Mouse (Mus musculus): ENCODE data around the gene Gm3072.
"Not testable (repeated sequence)": the region's sequence is repeated elsewhere in the genome, so short reads cannot be mapped to it uniquely, and the experiment has no call there.

DNA sequence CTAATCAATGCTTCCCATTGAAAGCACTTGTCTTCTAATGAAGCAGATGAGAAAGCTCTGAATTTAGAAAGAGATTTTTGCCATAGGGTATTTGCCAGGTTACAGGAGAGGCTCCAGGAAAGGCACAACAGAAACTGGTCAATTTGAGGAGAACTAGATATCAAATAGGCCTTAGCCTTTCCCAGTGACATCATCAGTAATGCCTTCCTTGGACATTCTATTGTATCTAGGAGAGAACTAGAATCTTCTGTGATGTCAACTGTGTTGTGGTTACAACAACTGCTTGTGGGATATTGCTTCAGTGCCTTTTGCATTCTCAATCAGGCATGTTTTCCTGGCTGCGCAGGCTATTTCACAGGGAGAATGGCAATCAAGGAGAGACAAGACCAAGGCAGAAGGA lies 51.5 kb downstream of the Gm3072 start, which contains the start of gene 1700049E17Rik2:
- TF ChIP-seq POLR2A, CTCF (IDR thresholded peaks at IDR 0.05; ENCODE audit: extremely low read depth, insufficient read depth, low read length): not testable (repeated sequence)

Measured in cortical plate, adult 2 months (tissue).